Mouse (Mus musculus) heart, embryonic 16.5 days (tissue): ENCODE data around the gene Rpl12. TPM values are rescaled to one million over a fixed set of nuclear protein-coding genes. Genes with fewer than 3 reads are reported as not detected.

ENCODE experiments used
- ATAC-seq: fragments of 200-750 bp; cut with Nextera tagmentation; replicated peaks from 2 replicates; pipeline ENCODE4 v1.8.0; 2017; ENCODE audit warnings: moderate number of reproducible peaks; ENCODE audit not compliant: insufficient read depth, low FRiP score; ENCODE audit errors: extremely low read depth
- H3K27ac ChIP-seq: fragments of 300-500 bp; sonication (generic); 2 replicates; pipeline ENCODE4 v1.5.1; 2014; ENCODE audit warnings: mild to moderate bottlenecking, low read length, control low read depth, moderate library complexity
- H3K27me3 ChIP-seq: fragments of 300-500 bp; sonication (generic); 2 replicates; pipeline ENCODE4 v1.6.1; 2014; ENCODE audit warnings: low read length, mixed read lengths; ENCODE audit not compliant: control insufficient read depth, insufficient read depth
- H3K36me3 ChIP-seq: fragments of 300-500 bp; sonication (generic); 2 replicates; pipeline ENCODE4 v1.6.1; 2014; ENCODE audit not compliant: control insufficient read depth, insufficient read depth
- H3K4me1 ChIP-seq: fragments of 300-500 bp; sonication (generic); 2 replicates; pipeline ENCODE4 v1.6.1; 2014; ENCODE audit warnings: low read length, mixed read lengths; ENCODE audit not compliant: control insufficient read depth, insufficient read depth
- H3K4me2 ChIP-seq: fragments of 300-500 bp; sonication (generic); 2 replicates; pipeline ENCODE4 v1.6.1; 2014; ENCODE audit warnings: low read depth, mild to moderate bottlenecking, control low read depth, low read length
- H3K4me3 ChIP-seq: fragments of 300-500 bp; sonication (generic); 2 replicates; pipeline ENCODE4 v1.5.1; 2014; ENCODE audit warnings: mild to moderate bottlenecking, control low read depth, low read length
- H3K9ac ChIP-seq: fragments of 300-500 bp; sonication (generic); 2 replicates; pipeline ENCODE4 v1.6.1; 2014; ENCODE audit warnings: low read length, control low read depth
- H3K9me3 ChIP-seq: fragments of 300-500 bp; sonication (generic); replicated peaks from 2 replicates; pipeline ENCODE4 v1.6.1; 2016; ENCODE audit warnings: low read length; ENCODE audit not compliant: control insufficient read depth
- WGBS: fragments of 180-500 bp; shearing (Covaris S2); extraction: QIAGEN DNeasy Blood & Tissue Kit; methylation state at CpG from one replicate; pipeline ENCODE4 v1.1.7; 2014; 5-methylcytosine and 5-hydroxymethylcytosine counted together
- polyA plus RNA-seq: library from polyadenylated mRNA; unstranded; fragments of >200 nt; fragmentation: Nextera tagmentation; extraction: Ambion mirVana; gene quantifications from 2 replicates; pipeline ENCODE4 v1.2.1, GENCODE M21; 2015

Rpl12 gene
- polyA plus RNA-seq, 1 experiment from 2014 or later, result 92.2 TPM

DNA sequence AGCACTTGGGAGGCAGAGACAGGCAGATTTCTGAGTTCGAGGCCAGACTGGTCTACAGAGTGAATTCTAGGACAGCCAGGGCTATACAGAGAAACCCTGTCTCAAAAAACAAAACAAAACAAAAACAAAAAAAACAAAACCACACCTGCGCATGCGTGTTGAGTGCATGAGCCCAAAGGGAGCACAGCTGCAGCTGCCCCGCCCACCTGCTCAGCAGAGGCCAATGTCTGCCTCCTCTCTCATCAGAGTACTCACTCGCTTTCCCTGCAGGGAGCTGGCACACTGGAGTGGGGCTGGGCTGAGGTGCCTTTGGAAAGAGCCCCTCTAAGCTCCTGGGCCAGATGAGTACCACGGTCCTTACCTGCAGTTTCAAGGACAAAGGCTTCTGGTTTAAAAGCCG is 29.6 kb upstream of the Rpl12 start:
- Histone ChIP-seq H3K9ac (no peak overlapping the region), H3K27me3 (no peaks in the 10 kb centered on the region), H3K9me3 (no peaks in the 10 kb centered on the region), H3K36me3 (peaks cover 5% of the 10 kb centered on the region; the same call in 1 of the 2 replicates), H3K4me1 (no peaks in the 10 kb centered on the region), H3K4me3 (no peak overlapping the region), H3K4me2 (no peak overlapping the region), H3K27ac (no peak overlapping the region)
- 80% methylated on average over 7 of the region's 7 CpGs for WGBS
- ATAC-seq, result no peak

DNA sequence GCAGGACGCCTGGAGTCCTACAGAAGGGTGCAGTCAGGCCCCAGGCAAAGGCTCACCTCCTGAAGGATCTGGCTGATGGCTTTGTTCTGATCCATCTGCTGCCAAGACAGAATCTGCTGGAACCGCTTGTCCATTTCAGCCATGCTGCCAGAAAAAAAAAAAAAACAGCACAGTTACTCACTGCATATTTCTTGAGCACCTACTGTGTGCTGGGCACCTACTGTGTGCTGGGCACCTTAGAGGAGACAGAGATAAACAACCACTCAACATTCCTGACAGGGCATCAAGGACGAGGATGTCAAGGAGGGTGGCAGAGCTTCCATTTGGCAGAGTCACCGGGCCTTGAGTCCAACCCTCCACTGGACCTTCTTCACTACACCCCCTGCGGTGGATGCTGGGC is 22.6 kb upstream of the Rpl12 start:
- no peak overlapping the region for H3K4me2 ChIP-seq
- no peak overlapping the region for H3K4me3 ChIP-seq
- ATAC-seq, result no peak
- H3K27me3 ChIP-seq, result no peaks in the 10 kb centered on the region
- no peaks in the 10 kb centered on the region for H3K4me1 ChIP-seq
- 83% methylated on average over 5 of the region's 5 CpGs for WGBS
- no peak overlapping the region for H3K9ac ChIP-seq
- H3K36me3 ChIP-seq, result peaks cover 19% of the 10 kb centered on the region; the same call in 1 of the 2 replicates
- H3K27ac ChIP-seq, result no peak overlapping the region
- no peaks in the 10 kb centered on the region for H3K9me3 ChIP-seq

DNA sequence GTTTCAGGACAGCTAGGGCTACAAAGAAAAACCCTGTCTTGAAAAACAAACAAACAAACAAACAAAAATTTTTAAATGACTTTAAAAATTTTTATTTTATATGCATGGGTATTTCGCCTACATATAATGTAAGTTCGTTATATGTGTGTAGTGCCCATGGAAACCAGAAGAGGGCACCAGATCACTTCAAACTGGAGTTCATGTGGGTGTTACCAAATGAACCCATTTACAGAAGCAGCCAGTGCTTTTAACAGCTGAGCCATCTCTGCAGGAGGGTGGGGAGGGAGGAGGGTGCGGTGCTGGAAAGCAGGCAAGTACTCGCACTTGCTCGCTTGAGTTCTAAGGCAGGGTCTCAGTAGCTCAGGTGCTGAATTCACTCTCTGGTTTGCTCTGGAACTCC is 21.9 kb upstream of the Rpl12 start:
- peaks cover 20% of the 10 kb centered on the region; the same call in 1 of the 2 replicates for H3K36me3 ChIP-seq
- WGBS, result 79% methylated on average over 5 of the region's 5 CpGs

DNA sequence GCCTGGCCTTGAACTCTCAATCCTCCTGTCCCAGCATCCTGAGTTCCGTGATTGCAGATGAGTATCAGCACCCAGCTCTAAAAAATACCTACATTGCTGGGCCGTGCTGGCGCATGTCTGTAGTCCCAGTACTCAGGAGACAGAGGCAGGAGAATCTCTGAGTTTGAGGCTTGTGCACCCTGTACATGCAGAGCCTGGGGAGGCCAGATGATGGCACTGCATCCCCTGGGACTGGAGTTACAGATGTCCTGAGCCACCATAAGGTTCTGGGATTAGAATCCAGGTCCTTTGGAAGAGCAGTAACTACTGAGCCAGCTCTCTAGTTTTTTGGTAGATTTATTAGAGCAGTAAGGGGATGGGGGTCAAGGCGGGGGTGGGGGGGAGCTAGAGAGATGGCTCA is 20.9 kb upstream of the Rpl12 start:
- no peak overlapping the region for H3K4me2 ChIP-seq
- H3K36me3 ChIP-seq, result peaks cover 30% of the 10 kb centered on the region
- no peaks in the 10 kb centered on the region for H3K9me3 ChIP-seq
- H3K4me3 ChIP-seq, result no peak overlapping the region
- no peak overlapping the region for H3K9ac ChIP-seq
- no peaks in the 10 kb centered on the region for H3K27me3 ChIP-seq
- ATAC-seq, result no peak
- H3K4me1 ChIP-seq, result no peaks in the 10 kb centered on the region
- H3K27ac ChIP-seq, result no peak overlapping the region
- WGBS, result 88% methylated on average over 4 of the region's 4 CpGs

More for the DNA sequence above, 21.9 kb upstream of the Rpl12 start:
- Histone ChIP-seq H3K9me3 (no peaks in the 10 kb centered on the region), H3K4me2 (no peak overlapping the region), H3K27ac (no peak overlapping the region), H3K9ac (no peak overlapping the region), H3K4me1 (no peaks in the 10 kb centered on the region), H3K4me3 (no peak overlapping the region), H3K27me3 (no peaks in the 10 kb centered on the region)
- no peak for ATAC-seq

DNA sequence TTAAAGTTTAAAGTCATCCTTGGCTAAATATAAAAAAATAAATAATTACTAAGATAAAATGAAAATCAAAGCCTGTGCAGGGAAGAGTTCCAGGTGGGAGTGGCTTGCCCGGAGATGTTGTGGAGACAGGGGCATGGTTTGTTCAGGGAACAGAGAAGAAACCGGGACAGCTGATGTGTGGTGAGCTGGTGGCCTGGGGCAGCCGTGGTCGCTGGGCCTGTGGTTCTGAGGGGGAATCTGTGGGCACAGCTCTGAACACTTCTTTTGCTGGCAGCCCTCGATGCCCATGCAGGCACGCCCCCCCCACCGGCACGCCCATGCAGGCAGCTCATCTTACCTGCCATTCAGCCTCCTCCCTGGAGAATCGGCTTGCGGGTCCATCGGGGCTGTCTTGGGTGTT is 13.9 kb upstream of the Rpl12 start:
- Histone ChIP-seq H3K4me3 (no peak overlapping the region), H3K27me3 (no peaks in the 10 kb centered on the region), H3K36me3 (peaks cover 18% of the 10 kb centered on the region), H3K4me1 (no peaks in the 10 kb centered on the region), H3K9ac (no peak overlapping the region), H3K9me3 (no peaks in the 10 kb centered on the region), H3K4me2 (no peak overlapping the region), H3K27ac (no peak overlapping the region)
- no peak for ATAC-seq
- 87% methylated on average over 11 of the region's 11 CpGs for WGBS

DNA sequence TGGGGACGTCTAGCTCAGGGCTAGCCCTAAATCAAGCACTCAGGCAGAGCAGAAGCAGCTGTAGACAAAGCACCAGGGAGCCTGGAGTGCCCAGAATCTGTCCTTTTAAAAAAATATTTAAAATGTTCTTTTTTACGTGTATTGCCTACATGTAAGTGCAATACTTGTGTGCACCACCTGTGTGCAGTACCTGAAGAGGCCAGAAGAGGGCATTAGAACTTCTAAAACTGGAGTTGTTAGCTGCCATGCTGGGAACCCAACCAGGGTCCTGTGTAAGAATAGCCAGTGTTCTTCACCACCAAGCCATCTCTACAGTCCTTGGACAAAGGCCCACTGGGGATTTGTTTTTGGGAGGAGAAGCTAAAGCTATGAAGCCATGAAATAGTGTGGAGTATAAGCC is 6.8 kb upstream of the Rpl12 start:
- WGBS, result 96% methylated on average over 2 of the region's 2 CpGs
- no peak overlapping the region for H3K27ac ChIP-seq
- no peaks in the 10 kb centered on the region for H3K4me1 ChIP-seq
- H3K27me3 ChIP-seq, result no peaks in the 10 kb centered on the region
- peaks cover 23% of the 10 kb centered on the region for H3K36me3 ChIP-seq
- no peak for ATAC-seq
- H3K9ac ChIP-seq, result no peak overlapping the region
- peaks cover 4% of the 10 kb centered on the region for H3K9me3 ChIP-seq
- no peak overlapping the region for H3K4me2 ChIP-seq
- H3K4me3 ChIP-seq, result no peak overlapping the region

DNA sequence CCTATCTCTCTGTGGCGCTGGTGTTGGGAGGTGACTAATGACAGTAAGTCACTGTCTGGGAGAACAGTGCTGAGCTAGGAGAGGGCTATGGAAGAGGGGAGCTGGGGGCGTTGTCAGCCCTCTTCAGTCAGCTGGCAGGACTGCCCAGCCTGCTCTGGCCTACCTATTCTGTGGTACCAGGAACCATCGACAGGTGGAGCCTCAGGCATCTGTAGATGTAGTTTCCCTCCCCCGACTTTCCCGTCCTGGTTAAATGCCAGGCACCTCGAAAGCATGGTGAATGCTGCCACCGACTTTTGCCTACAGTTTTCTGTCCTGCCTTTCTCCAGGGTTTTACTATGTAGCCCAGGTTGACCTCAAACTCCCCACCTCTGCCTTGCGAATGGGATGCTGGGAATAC is 4.0 kb upstream of the Rpl12 start:
- H3K4me1 ChIP-seq, result peaks cover 7% of the 10 kb centered on the region
- H3K9ac ChIP-seq, result no peak overlapping the region
- H3K27ac ChIP-seq, result no peak overlapping the region
- 58% methylated on average over 8 of the region's 8 CpGs for WGBS
- no peaks in the 10 kb centered on the region for H3K27me3 ChIP-seq
- no peak for ATAC-seq
- H3K4me3 ChIP-seq, result no peak overlapping the region
- no peak overlapping the region for H3K4me2 ChIP-seq
- peaks cover 23% of the 10 kb centered on the region for H3K36me3 ChIP-seq
- H3K9me3 ChIP-seq, result peaks cover 4% of the 10 kb centered on the region

DNA sequence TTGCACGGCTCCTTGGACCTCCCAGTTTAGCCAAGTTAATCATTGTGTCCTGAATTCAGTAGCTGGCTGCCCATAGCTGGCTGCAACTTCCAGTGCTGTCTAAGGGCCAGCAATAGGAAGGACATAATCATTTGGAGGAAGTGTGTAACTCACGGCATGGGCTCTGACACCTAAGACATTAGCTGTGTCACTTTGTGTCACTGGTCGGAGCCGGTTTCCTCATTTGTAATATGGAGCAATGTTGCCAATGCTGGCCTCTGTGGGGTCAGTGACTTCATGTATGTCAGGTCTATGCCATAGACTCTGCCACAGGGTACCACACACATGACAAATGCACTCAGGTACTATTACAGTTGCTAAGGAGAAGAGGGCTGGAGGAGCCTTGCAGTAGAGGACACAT is 1.1 kb upstream of the Rpl12 start:
- Histone ChIP-seq H3K4me1 (peaks cover 21% of the 10 kb centered on the region), H3K9me3 (no peaks in the 10 kb centered on the region), H3K27me3 (no peaks in the 10 kb centered on the region), H3K9ac (peak overlapping the region; percentile 91; the same call in 1 of the 2 replicates), H3K27ac (no peak overlapping the region), H3K4me3 (no peak overlapping the region), H3K4me2 (peak overlapping the region; percentile 84; the same call in 1 of the 2 replicates), H3K36me3 (peaks cover 31% of the 10 kb centered on the region)
- WGBS, result 79% methylated on average over 4 of the region's 4 CpGs
- ATAC-seq, result no peak

DNA sequence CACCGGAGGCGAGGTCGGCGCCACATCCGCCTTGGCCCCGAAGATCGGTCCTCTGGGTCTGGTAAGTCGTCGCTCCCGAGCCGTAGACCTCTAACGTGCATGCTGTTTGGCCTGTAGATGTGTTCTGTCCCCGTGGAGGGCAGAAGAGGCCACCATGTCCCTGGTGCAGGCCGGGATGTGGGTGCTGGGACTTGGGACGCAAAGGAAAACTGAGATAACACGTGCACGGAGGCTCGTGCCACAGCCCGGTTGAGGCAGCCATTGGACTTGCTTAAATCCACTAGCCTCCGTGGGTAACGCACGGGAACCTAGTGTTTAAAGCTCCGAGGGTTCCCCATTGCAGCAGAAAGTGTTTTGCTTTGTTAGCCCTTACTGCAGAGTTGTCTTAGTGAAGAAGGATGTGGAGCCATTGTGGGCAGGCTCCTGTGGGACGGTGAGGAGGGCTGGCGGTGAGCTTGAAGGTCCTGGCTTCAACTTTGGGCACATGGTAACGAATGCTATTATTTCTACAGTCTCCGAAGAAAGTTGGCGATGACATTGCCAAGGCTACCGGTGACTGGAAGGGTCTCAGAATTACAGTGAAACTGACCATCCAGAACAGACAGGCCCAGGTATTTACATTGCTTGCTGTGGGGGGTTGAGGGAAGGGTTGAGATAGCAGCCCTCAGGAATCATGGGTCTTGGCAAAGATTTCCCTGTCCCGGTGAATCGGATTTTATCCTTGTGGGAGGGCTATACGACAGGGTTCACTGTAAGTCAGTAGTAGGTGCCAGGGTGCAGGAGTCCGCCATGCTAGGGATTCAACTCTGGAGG is 909 bp downstream of the Rpl12 start:
- peaks cover 25% of the 10 kb centered on the region for H3K36me3 ChIP-seq
- WGBS, result 2% methylated on average over 33 of the region's 33 CpGs
- H3K4me3 ChIP-seq, result peak overlapping the region; percentile 72
- H3K9ac ChIP-seq, result peak overlapping the region; percentile 91
- H3K4me1 ChIP-seq, result peaks cover 29% of the 10 kb centered on the region
- peak overlapping the region; percentile 91 for H3K27ac ChIP-seq
- H3K4me2 ChIP-seq, result peak overlapping the region; percentile 84
- no peaks in the 10 kb centered on the region for H3K9me3 ChIP-seq
- ATAC-seq, result no peak; the same call in 1 of the 2 replicates
- H3K27me3 ChIP-seq, result no peaks in the 10 kb centered on the region
